Mouse (Mus musculus) heart, embryonic 15.5 days (tissue): ENCODE measurements around the gene Olfr694. TPM values are rescaled to one million over a fixed set of nuclear protein-coding genes. Genes with fewer than 3 reads are reported as not detected.

ENCODE experiments used
- ATAC-seq: fragments of 200-750 bp; cut with Nextera tagmentation; replicated peaks from 2 replicates; pipeline ENCODE4 v1.8.0; 2017; ENCODE audit warnings: low read depth, moderate TSS enrichment; ENCODE audit not compliant: insufficient number of reproducible peaks, insufficient read depth, low FRiP score
- H3K27ac ChIP-seq: fragments of 300-500 bp; sonication (generic); 2 replicates; pipeline ENCODE4 v1.5.1; 2015; ENCODE audit warnings: mild to moderate bottlenecking, inconsistent platforms
- H3K27me3 ChIP-seq: fragments of 300-500 bp; sonication (generic); 2 replicates; pipeline ENCODE4 v1.6.1; 2015; ENCODE audit warnings: inconsistent platforms
- H3K36me3 ChIP-seq: fragments of 300-500 bp; sonication (generic); 2 replicates; pipeline ENCODE4 v1.6.1; 2015; ENCODE audit warnings: mild to moderate bottlenecking, inconsistent platforms
- H3K4me1 ChIP-seq: fragments of 300-500 bp; sonication (generic); replicated peaks from 2 replicates; pipeline ENCODE4 v1.6.1; 2015; ENCODE audit warnings: inconsistent platforms
- H3K4me2 ChIP-seq: fragments of 300-500 bp; sonication (generic); 2 replicates; pipeline ENCODE4 v1.6.1; 2015; ENCODE audit warnings: inconsistent platforms, mild to moderate bottlenecking, moderate library complexity
- H3K4me3 ChIP-seq: fragments of 300-500 bp; sonication (generic); 2 replicates; pipeline ENCODE4 v1.5.1; 2015; ENCODE audit warnings: mild to moderate bottlenecking, inconsistent platforms
- H3K9ac ChIP-seq: fragments of 300-500 bp; sonication (generic); 2 replicates; pipeline ENCODE4 v1.6.1; 2015; ENCODE audit warnings: mild to moderate bottlenecking, inconsistent platforms
- H3K9me3 ChIP-seq: fragments of 300-500 bp; sonication (generic); replicated peaks from 2 replicates; pipeline ENCODE4 v1.6.1; 2016; ENCODE audit warnings: inconsistent platforms
- WGBS: fragments of 180-500 bp; shearing (Covaris S2); methylation state at CpG from one replicate; pipeline ENCODE4 v1.1.7; 2015; ENCODE audit warnings: mixed read lengths; 5-methylcytosine and 5-hydroxymethylcytosine counted together
- polyA plus RNA-seq: library from polyadenylated mRNA; unstranded; fragments of >200 nt; fragmentation: Nextera tagmentation; extraction: Ambion mirVana; gene quantifications from 2 replicates; pipeline ENCODE4 v1.2.1, GENCODE M21; 2015

The Olfr694 gene
- polyA plus RNA-seq, 1 experiment from 2014 or later = not detected

DNA sequence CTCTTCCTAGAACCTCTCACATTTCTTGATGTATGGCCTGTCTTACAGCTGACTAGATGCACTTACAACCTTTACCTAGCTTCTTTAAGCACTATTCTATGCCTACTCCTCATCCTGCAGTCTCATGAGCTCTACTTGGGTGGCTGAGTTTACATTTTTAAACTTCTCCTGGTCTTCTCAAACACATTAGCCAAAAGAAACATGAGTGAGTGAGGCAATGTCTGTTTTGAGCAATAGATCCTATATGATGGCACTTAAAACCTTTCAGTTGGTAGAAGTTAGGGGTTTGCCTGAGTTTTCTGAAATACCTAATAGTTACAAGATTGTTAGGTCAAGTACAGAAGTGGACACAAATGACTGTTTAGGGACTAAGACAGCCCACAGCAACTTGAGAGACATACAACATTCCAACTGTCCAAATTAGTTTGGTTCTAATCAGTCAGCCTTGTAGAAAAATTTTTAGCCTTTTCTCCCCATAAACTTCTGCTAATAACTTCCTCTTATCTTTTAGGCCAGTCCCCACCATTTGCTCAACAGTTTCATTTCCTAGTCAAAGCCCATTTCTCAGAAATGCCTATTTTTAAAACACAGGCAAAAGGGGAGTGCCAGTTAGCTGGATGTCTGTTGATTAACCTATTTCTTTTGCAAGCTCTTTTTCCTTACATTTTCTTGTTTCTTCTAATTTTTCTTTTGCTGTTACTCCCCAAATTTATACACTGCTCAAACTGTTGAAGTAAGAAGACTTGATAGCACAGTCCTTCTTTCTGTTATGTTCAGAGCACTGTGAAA is 39.9 kb downstream of the Olfr694 start:
- ATAC-seq = no peak
- H3K36me3 ChIP-seq = no peaks in the 10 kb centered on the region
- no peaks in the 10 kb centered on the region for H3K4me1 ChIP-seq
- no peak overlapping the region for H3K4me2 ChIP-seq
- H3K9me3 ChIP-seq = no peaks in the 10 kb centered on the region
- no peak overlapping the region for H3K4me3 ChIP-seq
- H3K27me3 ChIP-seq = no peaks in the 10 kb centered on the region
- no peak overlapping the region for H3K27ac ChIP-seq
- H3K9ac ChIP-seq = no peak overlapping the region

GRCm38 (mm10) chr7:106649774-106650173 is 41.8 kb downstream of the Olfr694 start:
- H3K36me3 ChIP-seq = no peaks in the 10 kb centered on the region
- no peak for ATAC-seq
- no peak overlapping the region for H3K4me3 ChIP-seq
- no peak overlapping the region for H3K9ac ChIP-seq
- no peaks in the 10 kb centered on the region for H3K27me3 ChIP-seq
- no peaks in the 10 kb centered on the region for H3K9me3 ChIP-seq
- H3K4me2 ChIP-seq = no peak overlapping the region
- WGBS = 70% methylated on average over 1 of the region's 1 CpGs
- H3K27ac ChIP-seq = no peak overlapping the region
- H3K4me1 ChIP-seq = no peaks in the 10 kb centered on the region

GRCm38 (mm10) chr7:106645261-106645660 is 46.4 kb downstream of the Olfr694 start:
- Histone ChIP-seq H3K27me3 (no peaks in the 10 kb centered on the region), H3K9me3 (no peaks in the 10 kb centered on the region), H3K4me3 (no peak overlapping the region), H3K4me1 (no peaks in the 10 kb centered on the region), H3K27ac (no peak overlapping the region), H3K4me2 (no peak overlapping the region), H3K9ac (no peak overlapping the region), H3K36me3 (no peaks in the 10 kb centered on the region)
- ATAC-seq = no peak
- WGBS = 100% methylated on average over 1 of the region's 1 CpGs

DNA sequence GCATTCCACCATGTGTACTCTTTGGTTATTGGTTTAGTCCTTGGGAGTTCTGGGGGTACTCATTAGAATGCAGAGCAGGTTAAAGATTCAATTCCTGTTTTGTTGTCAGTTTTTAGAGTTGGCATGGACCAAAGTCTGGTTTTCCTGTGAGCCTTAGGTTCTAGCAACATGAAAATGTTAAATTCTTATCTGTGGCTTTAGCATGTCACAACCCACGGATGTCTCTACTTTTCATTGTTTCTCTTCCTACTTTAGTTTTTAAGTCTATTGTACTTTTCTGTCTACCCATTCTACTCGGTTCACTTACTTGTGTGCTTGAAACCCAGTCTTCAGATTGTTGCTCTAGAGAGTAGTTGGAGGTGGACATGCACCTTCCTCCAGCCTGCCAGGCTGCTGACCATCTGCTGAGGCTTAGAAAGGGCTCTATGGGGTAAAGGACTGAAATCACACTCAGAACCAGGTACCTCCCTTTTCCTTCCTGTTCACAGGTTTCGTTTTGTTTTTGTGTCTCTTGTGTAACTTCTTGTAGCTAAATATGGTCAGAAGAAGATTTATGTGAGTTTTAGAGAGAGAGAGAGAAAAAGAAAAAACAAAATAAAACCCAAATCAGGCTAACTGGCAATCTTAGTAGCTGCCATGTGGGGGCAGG is 47.3 kb downstream of the Olfr694 start:
- Histone ChIP-seq H3K9ac (no peak overlapping the region), H3K4me1 (no peaks in the 10 kb centered on the region), H3K4me3 (no peak overlapping the region), H3K36me3 (no peaks in the 10 kb centered on the region), H3K4me2 (no peak overlapping the region), H3K27me3 (no peaks in the 10 kb centered on the region), H3K27ac (no peak overlapping the region), H3K9me3 (no peaks in the 10 kb centered on the region)
- no peak for ATAC-seq
- whole genome bisulfite sequencing = 59% methylated on average over 3 of the region's 3 CpGs

DNA sequence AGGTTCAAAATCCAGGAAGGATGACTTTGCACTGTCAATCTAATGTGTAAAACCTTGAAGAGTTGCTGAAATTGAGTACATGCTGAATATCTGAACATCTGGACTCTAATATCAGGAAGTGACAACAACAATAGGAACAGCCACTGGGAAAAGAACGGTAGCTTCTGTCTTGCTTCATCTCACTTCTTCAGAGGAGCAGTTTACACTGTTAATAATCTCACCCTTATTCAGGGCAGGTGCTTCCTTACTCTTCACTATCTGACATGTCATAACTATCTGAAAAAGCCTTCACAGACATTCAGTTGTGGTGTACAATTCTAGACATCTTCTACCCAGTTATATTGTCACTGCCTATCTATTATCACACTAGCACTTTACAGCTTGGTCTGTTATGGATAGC is 50.8 kb downstream of the Olfr694 start:
- 63% methylated on average over 1 of the region's 1 CpGs for whole genome bisulfite sequencing
- Histone ChIP-seq H3K27me3 (no peaks in the 10 kb centered on the region), H3K4me2 (no peak overlapping the region), H3K9me3 (no peaks in the 10 kb centered on the region), H3K27ac (no peak overlapping the region), H3K4me3 (no peak overlapping the region), H3K9ac (no peak overlapping the region), H3K36me3 (no peaks in the 10 kb centered on the region), H3K4me1 (no peaks in the 10 kb centered on the region)
- ATAC-seq = no peak

DNA sequence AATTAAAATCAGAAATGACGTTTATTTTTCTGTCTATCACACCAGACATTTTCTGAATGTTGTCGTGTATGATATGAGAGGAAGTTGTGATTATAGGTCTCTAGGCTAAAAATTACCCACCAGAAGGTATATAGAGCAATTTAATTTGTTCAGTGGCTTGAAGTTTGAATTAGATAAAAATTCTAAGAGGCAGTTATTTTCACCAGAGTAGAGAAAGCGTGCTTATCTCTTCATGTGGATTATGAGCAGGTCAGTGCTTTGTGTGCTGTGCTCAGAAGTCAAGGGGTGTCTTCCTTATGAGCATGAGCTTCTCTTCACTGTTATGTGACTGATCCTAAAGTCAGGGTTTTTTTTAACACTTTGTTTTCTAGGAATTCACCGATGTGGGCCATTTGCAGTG is 56.1 kb downstream of the Olfr694 start:
- no peaks in the 10 kb centered on the region for H3K36me3 ChIP-seq
- H3K27me3 ChIP-seq = no peaks in the 10 kb centered on the region
- no peak overlapping the region for H3K9ac ChIP-seq
- no peak overlapping the region for H3K4me2 ChIP-seq
- H3K4me3 ChIP-seq = no peak overlapping the region
- H3K9me3 ChIP-seq = no peaks in the 10 kb centered on the region
- no peak for ATAC-seq
- 66% methylated on average over 4 of the region's 4 CpGs for WGBS
- no peak overlapping the region for H3K27ac ChIP-seq
- H3K4me1 ChIP-seq = no peaks in the 10 kb centered on the region

Other genes starting within 250 kb of the Olfr694 start
- gene Olfr693, start 11.2 kb downstream of the Olfr694 start, polyA plus RNA-seq = not detected in 2 replicates
- not detected in 2 replicates for gene Olfr695, start 24.6 kb upstream of the Olfr694 start, polyA plus RNA-seq
- not detected in 2 replicates for gene Olfr697, start 50.6 kb upstream of the Olfr694 start, polyA plus RNA-seq
- not detected in 2 replicates for gene Olfr698, start 63.6 kb upstream of the Olfr694 start, polyA plus RNA-seq
- gene Olfr699, start 101.4 kb upstream of the Olfr694 start, polyA plus RNA-seq = not detected in 2 replicates
- not detected in 2 replicates for gene Olfr700, start 117.0 kb upstream of the Olfr694 start, polyA plus RNA-seq
- gene Olfr701, start 122.3 kb upstream of the Olfr694 start, polyA plus RNA-seq = not detected in 2 replicates
- gene Olfr702, start 142.1 kb upstream of the Olfr694 start, polyA plus RNA-seq = not detected in 2 replicates
- not detected in 2 replicates for gene Olfr703, start 151.5 kb upstream of the Olfr694 start, polyA plus RNA-seq
- gene Olfr704, start 171.4 kb upstream of the Olfr694 start, polyA plus RNA-seq = not detected in 2 replicates
- gene Olfr705, start 185.1 kb upstream of the Olfr694 start, polyA plus RNA-seq = not detected in 2 replicates
- not detected in 2 replicates for gene Olfr706, start 196.3 kb upstream of the Olfr694 start, polyA plus RNA-seq
- not detected in 2 replicates for gene Olfr707, start 209.4 kb upstream of the Olfr694 start, polyA plus RNA-seq
- not detected in 2 replicates for gene Olfr1532-ps1, start 216.2 kb upstream of the Olfr694 start, polyA plus RNA-seq
- not detected in 2 replicates for gene Olfr709-ps1, start 240.4 kb upstream of the Olfr694 start, polyA plus RNA-seq